Mouse (Mus musculus): ENCODE results near the gene Glb1l2. TPM values are rescaled to one million over a fixed set of nuclear protein-coding genes. Genes with fewer than 3 reads are reported as not detected.

Glb1l2 gene
- total RNA-seq, 2 experiments from 2014 or later, result 0.11 to 0.61 TPM

DNA sequence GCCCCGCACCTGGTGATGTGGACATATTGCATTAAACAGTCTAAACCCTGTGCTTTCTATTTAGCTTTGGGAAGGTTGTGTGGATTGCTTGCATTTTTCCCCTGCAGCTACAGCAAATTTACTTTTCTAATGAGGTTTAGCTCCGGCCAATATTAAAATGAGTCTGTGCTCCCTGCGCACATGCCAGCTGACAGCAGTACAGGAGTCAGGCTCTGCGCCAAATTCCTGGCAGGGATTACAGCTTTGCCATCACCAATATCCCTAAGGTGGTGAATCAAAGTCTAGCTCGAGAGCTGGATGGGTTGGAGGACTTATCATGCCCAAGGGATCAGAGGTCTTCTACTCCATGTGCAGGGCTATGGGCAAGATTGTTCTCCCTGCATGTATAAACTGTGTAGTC is 69.2 kb downstream of the Glb1l2 start:
- DNase-seq (ENCODE audit: low spot score in 2 of 2), result no peak
- intact Hi-C loops (cut with DNase I), result loop anchor here (5.0 kb wide), 1 partner anchor 95 kb away; no protein-coding TSS in a partner anchor

DNA sequence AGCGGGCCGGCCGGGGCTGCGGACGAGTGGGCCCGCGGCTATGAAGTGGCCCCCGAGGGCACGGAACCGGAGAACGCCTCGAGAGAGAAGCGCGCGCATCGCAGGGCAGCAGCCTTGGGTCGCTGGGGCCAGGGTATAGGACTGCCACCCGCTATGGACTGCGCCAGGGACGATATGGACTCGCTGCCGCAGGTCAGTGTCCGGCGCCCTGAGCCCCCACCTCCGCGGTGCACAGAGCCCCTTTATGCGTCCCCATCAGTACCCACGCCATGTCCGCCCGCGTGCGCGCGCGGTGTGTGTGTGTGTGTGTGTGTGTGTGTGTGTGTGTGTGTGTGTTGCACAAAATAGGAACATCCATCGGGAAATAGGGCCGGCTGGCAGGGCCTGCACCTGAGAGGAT is 72.3 kb downstream of the Glb1l2 start:
- DNase-seq (ENCODE audit: low spot score in 2 of 2), result peak; percentile 48 to 67
- intact Hi-C loops (cut with DNase I), result no loop called here

DNA sequence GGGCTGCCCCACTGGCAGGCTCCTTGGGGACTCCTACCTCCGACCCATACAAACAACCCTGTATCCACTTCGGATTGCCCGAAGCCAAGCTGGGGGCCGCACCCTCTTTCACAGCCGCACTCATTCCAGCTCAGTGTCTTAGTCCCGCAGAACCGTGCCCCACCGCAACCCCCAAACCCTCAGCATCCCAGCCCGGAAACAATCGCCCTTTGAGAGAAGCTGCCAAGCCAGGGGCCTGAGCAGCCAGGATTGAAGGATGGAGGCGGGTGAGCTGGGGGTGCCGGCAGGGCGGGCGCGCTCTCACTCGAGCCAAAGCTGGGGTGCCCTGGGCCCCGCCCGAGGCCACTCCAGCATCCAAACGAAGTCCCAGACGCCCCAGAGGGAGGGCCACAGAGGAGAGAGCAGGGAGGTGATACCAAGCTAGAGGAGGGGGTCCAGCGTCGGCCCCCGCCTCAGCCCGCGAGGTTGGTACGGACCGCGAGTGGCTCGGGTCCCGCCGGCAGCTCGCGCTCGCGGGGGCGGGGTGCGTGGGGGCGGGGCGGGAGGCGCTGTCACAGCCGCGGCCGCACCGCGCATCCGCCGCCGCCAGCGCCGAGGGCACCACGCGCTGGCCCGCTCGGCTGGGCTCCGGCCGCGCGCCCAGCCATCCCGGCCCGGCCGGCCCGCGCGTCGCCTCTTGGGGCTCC is 72.9 kb downstream of the Glb1l2 start, which contains the start of gene B3gat1:
TSS of gene B3gat1 (plus strand) at position 523 of the 686 bp plus-strand sequence.
- peak; percentile 67 to 77 for DNase-seq (ENCODE audit: low spot score in 2 of 2)
- intact Hi-C loops (cut with DNase I), result no loop called here

DNA sequence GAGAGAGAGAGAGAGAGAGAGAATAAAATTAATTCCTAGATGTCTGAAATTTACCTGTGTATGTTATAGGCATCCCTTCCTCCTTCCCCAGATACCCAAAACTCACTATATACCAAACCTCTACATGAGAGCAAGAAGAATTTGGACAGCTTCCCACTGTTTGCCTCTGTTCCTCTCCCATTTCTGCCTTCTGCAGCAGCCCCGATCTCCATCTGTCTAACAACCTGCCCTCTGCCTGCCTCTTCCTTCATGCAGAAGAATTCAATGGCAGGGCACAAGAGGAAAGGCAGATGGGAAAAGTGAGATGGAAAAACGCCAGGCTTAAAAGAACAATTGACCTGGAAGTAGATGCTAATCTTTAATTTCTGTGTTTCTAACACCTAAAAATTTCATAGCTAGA is 77.7 kb downstream of the Glb1l2 start:
- no peak for DNase-seq (ENCODE audit: low spot score in 2 of 2)

DNA sequence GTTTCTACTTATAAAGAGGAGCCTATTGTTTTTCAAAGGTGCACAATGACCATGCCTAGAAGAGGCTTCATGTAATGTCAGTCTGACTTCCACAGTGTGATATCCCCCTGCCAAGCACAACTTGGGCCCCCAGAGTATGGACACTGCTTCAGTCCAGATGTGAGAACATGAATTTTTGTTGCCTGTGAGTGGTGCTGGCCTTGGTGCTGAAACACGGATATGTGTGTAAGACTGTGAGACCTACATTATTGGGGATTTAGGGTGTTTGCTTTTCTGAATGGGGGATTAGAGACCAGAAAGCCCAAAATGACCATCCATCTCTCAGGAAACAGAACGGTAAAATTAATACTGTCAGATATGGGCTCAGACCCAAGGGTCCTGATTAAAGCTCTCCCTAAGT is 78.8 kb downstream of the Glb1l2 start:
- DNase-seq (ENCODE audit: low spot score in 2 of 2), result no peak
- intact Hi-C loops (cut with DNase I), result no loop called here

More for the DNA sequence above, 77.7 kb downstream of the Glb1l2 start:
- intact Hi-C loops (cut with DNase I), result no loop called here

DNA sequence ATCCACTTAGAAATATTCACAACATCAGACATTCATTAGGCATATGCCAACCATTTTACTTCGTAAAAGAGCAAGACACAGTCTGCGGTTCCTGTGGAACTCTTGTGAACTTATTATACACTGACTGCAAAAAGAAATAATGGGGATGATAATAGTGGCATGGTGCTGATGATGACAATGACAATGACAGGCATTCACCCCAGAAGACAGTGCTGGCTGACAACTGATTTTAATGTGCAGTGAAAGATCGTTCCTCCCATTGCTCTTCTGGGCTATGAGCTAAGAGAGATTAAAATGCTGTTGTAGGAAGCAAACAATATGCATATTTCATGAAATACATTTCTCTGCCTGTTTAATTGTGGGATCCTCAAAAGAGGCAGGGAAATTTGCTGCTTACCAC is 80.6 kb downstream of the Glb1l2 start:
- intact Hi-C loops (cut with DNase I), result no loop called here
- no peak for DNase-seq (ENCODE audit: low spot score in 2 of 2)

DNA sequence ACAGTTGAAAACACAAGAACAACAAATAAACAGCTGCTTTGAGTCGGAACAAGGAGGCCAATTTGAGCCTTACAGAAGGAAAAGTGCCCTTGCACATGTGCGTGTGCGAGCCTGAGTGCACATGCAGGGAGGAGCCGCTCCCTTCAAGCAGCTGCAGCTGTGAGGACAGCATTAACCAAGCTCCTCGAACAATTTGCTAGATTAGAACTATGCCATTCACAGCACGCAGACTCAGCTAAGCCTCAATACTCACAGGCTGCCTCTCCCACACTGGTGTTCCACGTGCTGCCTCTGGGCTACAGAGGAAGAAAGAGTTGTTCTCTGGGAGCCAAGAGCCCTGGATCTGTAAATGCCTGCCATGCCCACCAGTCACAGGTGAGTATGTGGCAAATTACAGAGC is 84.5 kb downstream of the Glb1l2 start:
- peak in 1 of 2 experiments; percentile 26 for DNase-seq (ENCODE audit: low spot score in 2 of 2)
- intact Hi-C loops (cut with DNase I), result no loop called here

DNA sequence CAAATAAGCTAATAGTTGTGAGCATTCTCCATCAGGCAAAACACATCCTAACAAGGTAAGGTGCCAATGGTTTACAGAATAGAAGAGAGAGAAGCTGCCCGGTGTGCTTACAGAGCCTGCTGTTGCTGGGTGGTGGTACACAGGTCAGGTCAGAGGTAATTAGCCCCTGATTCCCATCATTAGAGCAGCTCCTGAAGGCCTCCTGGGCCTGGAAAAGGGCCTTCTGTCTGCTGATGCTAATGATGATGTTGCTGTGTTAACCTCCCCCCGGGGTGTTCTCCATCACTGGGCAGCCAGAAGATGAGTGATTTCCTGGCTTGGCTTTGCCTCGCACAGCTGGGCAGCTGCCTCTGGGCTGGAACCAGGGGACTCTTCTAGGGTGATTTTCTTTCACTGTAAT is 87.9 kb downstream of the Glb1l2 start:
- DNase-seq (ENCODE audit: low spot score in 2 of 2), result no peak
- intact Hi-C loops (cut with DNase I), result no loop called here

Other genes with a start within 250 kb of the Glb1l2 start
- 100 to 1,000 TPM; 262 to 268 TPM for gene B3gat1, start 72.7 kb downstream of the Glb1l2 start, total RNA-seq (2021)
- not detected for gene Glb1l3, start 54.4 kb upstream of the Glb1l2 start, total RNA-seq (2021)
- not detected for gene Gm1110, start 116.6 kb upstream of the Glb1l2 start, total RNA-seq (2021)
- gene Acad8, start 193.1 kb upstream of the Glb1l2 start, total RNA-seq (2021), result 10 to 100 TPM; 30.1 to 30.6 TPM
- 10 to 100 TPM; 65.7 to 69.2 TPM for gene Thyn1, start 193.2 kb upstream of the Glb1l2 start, total RNA-seq (2021)
- 100 to 1,000 TPM; 110 to 112 TPM for gene Vps26b, start 223.6 kb upstream of the Glb1l2 start, total RNA-seq (2021)
- gene Ncapd3, start 223.7 kb upstream of the Glb1l2 start, total RNA-seq (2021), result 10 to 100 TPM; 15.3 to 16.3 TPM

All from left cerebral cortex, postnatal 14 days (tissue).